Mouse (Mus musculus): ENCODE measurements around the gene Olfr187.
"Not testable (repeated sequence)": the region's sequence is repeated elsewhere in the genome, so short reads cannot be mapped to it uniquely, and the experiment has no call there.

The Olfr187 gene

DNA sequence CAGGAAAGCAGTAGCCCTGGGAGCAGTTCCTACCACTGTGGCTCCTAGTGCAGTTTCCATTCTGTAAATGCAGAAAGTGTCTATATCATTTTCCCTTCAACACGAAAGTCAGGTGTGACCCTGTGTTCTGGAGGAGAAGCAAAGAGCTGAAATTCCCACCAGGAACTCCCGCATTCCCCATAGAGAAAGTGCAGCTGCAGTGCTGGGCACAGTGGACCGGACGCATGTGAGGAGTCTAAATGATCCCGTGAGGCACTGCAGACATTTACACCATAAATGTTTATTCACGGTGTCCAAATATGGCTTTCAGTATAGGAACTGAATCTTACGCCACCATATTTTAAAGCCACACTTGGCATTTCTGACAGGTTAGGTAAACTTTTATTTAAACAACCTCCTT is at the start of gene Olfr187:
Gene Olfr187 (minus strand): TSS at position 58 of the 400 bp plus-strand sequence.
- no peak for DNase-seq (ENCODE audit: low spot score)

DNA sequence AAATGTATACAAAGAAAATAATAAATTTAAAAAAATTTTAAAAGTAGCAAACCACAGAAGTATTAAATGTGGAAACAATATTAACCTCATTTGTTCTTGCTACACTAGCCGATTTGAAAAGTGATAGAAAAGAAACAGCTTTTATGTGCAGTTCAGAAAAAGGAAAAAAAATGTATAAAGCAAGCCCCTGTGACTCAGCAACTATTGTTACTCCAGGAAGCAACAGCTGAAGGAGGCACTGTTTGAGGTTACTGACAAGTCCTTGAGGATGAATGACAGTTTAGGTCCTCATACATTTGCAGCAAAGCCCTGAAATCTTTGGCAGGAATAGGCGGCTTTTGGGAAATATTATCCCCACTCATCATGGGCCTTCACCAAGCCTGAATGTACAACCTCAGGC is 41.5 kb upstream of the Olfr187 start:
- DNase-seq (ENCODE audit: low spot score): not testable (repeated sequence)

DNA sequence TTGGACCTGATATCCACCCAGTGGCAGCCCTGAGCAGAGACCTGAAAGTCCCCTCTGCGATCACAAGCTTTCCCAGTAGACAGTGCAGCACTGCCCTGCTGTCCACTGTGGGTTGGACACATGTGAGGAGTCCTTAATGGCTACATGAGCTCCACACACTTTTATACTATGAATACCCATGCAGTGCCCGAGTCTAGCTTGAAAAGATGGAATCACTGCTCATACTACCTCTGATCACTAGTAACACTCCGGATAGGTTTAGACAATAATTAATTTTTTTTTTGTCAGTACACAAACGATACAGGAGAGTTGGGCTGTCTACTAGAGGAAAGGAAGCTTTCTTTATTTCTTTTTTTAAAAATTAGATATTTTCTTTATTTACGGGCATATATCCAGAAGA is 38.3 kb upstream of the Olfr187 start, which contains the start of gene Olfr190:
Gene Olfr190 (minus strand): TSS at position 101 of the 400 bp plus-strand sequence.
- no peak for DNase-seq (ENCODE audit: low spot score)

DNA sequence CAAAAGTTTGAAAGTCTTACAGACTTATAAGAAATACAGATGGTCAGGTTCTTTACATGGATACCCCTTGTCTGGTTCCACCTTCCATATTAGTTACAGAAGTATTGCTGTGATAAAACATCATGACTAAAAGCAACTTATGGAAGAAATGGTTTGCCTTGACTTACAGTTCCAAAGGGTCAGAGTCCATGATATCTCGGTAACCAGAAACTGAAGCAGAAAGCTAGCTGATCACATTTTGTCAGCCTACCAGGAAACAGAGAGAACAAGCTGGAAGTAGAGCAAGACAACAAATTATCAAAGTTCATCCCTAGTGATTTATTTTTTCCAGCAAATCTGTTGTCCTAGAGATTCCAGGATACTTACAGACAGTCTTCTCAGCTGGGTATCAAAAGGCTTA is 34.0 kb upstream of the Olfr187 start:
- DNase-seq (ENCODE audit: low spot score): no peak

DNA sequence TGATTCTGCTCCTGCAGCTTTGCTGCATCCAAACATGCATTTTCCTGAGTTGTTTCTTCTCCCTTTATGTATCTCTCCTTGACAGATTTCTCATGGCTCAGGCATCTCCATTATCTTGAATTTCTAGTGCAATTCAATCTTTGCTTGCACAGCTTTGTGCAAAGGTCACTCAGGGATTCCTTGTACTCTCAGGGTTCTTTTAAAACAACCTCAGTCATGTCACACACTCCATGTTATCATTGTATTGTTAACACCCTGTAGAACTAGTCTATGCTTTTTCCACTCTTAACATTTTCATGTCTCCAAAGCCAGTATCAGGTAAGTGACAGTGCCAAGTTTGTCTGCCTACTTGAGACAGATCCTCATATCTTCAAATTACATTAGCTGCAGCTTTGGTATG is 32.2 kb upstream of the Olfr187 start:
- DNase-seq (ENCODE audit: low spot score): no peak

DNA sequence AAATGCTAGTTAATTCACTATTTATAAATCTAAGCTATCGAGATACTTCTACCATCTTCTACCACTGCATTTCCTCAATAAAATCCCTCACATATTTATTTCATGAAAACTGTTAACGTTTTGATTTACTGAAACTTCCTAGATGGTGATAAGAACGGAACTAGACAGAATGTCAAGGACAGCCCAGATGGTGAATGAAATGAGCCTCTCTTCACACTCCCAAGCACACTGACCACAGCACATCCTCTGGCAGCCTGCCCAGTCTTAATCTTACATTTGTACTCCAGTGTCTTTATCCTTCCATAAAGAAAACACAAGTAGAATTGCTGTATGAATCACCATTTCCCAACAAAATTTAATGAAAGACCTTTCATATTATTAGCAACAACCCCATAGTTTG is 22.8 kb upstream of the Olfr187 start:
- DNase-seq (ENCODE audit: low spot score): not testable (repeated sequence)

DNA sequence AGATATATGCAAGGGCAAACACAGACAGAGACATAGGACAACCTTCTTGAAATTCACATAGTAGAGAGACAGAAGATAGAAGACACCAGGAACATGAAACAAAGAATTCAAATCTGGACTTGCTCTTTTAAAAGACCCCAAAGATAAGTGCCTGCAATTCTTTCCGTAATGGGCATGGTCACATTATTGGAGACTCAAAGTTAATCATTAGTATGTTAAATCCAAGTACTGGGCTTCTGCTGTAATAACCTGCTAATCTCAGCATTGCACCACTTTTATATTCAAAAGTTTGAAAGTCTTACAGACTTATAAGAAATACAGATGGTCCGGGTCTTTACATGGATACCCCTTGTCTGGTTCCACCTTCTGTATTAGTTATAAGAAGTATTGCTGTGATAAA is 9.7 kb upstream of the Olfr187 start:
- not testable (repeated sequence) for DNase-seq (ENCODE audit: low spot score)

DNA sequence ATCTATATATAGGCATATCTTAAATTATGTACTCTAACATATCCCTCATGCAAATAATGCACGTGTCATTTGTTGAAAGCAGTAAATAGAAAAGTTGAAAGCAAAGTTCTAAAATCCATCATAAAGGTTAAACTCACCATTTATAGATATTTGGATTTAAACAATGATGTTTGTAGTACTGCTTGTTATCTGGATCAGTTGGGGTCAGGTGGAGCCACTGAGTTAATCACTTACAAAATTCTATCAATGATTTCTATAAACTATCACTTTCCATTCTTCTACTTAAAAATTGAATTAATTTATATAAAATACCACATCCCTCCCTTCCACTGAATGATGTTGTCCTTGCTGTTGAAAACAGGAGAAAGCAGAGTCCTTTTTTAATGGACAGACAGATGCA is 9.3 kb upstream of the Olfr187 start:
- DNase-seq (ENCODE audit: low spot score): no peak

DNA sequence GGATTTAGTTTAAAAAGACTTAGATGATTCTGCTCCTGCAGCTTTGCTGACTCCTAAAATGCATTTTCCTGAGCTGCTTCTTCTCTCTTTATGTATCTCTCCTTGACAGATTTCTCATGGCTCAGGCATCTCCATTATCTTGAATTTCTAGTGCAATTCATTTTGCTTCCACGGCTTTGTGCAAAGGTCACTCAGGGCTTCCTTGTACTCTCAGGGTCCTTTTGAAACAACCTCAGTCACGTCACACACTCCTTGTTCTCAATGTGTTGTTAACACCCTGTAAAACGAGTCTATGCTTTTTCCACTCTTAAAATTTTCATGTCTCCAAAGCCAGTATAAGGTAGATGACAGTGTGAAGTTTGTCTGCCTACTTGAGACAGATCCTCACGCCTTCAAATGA is 8.0 kb upstream of the Olfr187 start:
- DNase-seq (ENCODE audit: low spot score): no peak

DNA sequence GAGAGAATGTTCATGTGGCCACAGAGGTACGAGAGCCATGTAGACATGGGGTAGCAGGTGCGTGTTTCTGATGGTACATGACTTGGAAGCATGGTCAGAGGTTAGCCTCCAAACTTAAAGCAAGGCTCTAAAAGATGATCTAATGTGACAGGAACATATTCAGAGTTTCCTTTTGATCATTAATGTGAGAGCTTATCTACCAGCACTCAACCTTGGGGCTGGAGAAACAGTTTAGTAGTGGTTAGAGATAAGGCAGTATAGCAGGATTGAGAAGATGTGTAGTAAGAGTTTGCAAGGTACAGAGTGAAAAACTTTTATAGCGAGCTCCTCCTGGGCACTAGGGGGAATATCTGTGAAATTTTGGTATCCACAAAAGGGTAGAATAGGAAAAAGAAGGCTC is 6.3 kb upstream of the Olfr187 start:
- no peak for DNase-seq (ENCODE audit: low spot score)

DNA sequence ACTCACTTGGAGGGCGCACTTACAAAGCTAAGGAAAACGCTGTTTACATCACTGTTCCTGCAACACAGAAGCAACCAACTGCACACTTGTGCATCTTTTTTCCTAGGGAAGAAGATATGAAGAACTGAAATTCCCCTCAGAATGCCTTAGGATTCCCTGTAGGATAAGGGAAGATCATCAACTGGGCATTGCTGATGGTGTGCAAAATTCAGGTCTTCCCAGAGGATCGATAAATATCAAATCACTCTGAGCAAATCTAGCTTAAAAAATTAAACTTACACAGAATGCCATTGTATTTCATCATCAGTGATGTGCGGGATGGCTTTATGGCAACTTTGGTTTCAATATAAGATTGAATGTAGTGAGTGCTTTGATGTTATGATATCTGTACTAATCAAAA is 9.4 kb downstream of the Olfr187 start, which contains the start of gene Olfr186:
Gene Olfr186 (minus strand): TSS at position 101 of the 400 bp plus-strand sequence.
- no peak for DNase-seq (ENCODE audit: low spot score)

DNA sequence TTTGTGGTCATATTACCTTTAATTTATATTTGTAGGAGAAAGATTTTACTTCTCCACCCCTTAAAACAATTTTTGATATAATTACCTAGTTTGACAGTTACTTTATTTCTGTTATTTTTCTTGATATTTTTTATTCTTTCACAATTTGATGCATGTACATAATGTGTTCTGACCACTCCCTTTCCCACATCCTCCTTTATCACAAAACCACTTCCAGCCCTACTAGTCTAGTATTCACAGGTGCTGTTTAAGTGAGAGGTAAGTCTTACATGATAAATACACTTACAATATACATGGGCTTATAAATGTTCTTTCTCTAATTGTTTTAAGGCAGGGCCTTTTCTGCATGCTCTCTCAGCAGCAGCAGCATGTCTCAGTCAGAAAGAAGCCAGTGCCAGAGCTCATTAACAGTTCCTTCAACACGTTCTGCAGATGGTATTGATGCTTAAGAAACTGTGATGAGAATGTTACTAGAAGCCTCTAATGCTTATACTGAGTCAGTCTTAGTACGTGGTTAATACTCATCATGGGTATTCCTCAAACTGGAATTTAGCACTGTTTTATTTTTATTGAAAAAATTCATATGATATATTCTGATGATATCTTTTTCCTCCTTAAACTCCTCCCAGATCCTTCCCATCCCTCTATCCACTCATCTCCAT is 26.1 kb downstream of the Olfr187 start:
- DNase-seq (ENCODE audit: low spot score): no peak

DNA sequence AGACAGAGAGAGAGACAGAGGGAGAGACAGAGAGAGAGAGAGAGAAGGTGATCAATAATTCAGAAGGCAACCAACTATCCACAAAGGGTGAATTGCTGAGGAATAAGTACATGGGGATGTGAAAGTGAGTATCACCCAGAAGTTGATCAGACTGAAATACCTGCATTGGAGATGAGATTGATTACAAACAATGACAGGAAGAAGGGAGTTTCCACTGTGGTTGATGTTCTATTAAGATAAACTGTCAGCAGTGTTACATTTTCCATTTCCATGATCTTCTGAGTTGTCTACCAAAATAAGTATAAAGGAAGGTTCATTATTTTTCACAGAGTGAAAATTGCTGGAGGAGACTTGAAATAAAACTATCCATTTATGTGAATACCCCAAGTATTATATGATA is 32.4 kb downstream of the Olfr187 start:
- DNase-seq (ENCODE audit: low spot score): no peak

DNA sequence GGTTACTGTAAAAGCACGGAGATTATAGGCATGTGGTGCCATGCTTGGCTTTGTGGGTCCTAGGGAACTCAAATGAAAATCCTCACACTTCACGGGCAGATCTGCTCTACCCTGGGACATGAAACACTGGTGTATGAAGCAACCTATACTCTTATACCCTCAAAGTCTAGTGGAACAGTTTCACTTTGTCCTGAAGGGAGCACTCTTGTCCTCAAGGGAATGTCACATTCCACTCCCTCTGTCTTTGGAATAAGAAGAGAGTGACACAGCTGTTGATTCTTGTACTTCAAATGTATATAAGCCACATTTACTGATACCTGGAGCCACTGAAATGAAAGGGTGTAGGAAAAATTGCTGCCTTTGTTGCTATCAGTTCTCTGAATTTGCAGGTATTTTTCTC is 44.5 kb downstream of the Olfr187 start, which contains the start of gene Olfr183:
Gene Olfr183 (plus strand): TSS at position 301 of the 400 bp plus-strand sequence.
- no peak for DNase-seq (ENCODE audit: low spot score)
